Mouse (Mus musculus): ENCODE data around the gene Kctd2. TPM values are rescaled to one million over a fixed set of nuclear protein-coding genes. Genes with fewer than 3 reads are reported as not detected.
"Not testable (repeated sequence)": the region's sequence is repeated elsewhere in the genome, so short reads cannot be mapped to it uniquely, and the experiment has no call there.

The Kctd2 gene
- total RNA-seq, 2 experiments from 2014 or later: 14.5 to 19.6 TPM

DNA sequence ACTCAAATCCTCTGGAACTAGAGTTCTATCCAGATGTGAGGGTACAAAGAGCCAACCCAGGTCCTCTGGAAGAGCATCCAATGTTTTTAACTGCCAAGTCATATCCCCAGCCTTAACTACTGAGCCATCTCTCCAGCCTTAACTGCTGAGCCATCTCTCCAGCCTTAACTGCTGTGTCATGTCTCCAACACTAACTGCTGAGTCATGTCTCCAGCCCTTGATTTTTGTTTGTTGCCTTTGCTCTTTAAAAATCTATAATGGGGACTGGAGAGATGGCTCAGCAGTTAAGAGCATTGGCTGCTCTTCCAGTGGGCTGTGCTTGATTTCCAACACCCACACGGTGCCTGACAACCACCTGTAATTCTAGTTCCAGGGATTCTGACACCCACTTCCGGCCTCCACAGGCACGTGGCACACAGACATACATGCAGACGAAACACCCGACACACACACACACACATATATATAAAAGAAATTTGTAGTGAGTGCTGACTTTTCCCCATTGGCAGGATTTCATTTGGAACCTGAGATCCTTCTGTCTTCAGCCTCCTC is 17.7 kb downstream of the Kctd2 start:
- ATAC-seq (ENCODE audit: poor library complexity, severe bottlenecking): no peak

DNA sequence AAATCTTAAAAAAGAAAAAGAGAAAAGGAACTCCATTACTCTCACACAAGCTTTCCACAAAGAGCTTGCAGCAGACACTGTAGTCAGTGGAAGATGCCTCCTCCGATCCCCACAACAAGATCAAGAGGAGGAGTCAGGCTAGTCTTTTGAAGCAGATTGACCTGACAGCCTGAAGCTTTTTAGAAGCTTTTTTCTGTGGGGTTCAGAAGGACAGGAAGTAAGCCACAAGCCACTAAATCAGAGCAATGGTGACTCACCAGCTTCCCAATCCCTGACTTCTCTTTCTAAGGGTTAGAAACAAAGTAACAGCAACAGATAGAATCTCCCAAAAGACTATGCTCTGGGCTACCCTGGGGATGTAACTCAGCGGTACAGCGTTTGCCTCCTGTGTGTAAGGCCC is 19.4 kb downstream of the Kctd2 start:
- ATAC-seq (ENCODE audit: poor library complexity, severe bottlenecking): no peak

DNA sequence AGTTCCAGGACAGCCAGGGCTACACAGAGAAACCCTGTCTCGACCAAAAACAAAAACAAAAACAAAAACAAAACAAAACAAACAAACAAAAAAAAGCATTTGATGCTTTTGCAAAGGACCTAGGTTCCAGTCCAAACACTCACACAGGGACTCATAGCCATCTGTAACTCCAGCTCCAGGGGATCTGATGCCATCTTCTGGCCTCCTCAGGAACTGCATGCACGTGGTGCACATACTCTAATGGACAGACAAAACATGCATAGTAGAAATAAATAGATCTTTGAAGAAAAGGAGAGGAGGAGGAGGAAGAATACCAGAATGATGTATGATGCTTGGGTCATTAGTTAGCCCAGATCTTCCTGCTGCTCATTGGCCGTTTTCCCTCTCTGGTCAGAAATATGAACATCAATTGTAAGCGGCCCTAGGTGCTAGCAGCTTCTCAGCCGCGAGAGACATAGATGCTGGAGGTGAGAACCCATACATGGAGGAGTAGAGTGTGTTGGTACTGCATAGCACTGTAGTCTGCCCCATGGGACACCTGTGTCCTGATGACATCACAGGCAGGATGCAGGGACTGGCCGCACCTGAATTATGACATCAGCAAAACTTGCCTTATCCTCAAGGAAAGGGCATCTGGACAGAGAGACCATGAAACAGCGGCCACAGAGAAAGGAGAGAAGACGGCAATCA is 20.1 kb downstream of the Kctd2 start, which contains the start of gene Trim80:
Gene Trim80, plus strand, starts transcription at position 640 of the 690 bp plus-strand sequence.
- ATAC-seq (ENCODE audit: poor library complexity, severe bottlenecking): no peak

DNA sequence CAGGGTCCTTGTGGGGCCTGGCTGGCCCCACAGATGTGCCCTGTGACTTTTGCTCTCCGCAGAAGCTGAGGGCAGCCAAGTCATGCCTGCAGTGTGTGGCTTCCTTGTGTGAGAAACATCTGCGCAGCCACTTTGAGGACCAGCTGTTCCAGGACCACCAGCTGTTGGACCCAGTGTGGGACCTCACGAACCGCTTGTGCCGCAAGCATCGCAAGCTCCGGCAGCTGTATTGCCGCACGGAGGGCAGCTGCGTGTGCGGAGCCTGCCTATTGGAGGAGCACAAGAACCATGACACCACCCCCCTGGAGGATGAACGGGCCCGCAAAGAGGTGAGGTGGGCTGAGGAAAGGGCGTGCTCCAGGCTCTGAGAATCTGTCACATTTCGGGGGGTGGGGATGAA is 21.5 kb downstream of the Kctd2 start:
- ATAC-seq (ENCODE audit: poor library complexity, severe bottlenecking): no peak

DNA sequence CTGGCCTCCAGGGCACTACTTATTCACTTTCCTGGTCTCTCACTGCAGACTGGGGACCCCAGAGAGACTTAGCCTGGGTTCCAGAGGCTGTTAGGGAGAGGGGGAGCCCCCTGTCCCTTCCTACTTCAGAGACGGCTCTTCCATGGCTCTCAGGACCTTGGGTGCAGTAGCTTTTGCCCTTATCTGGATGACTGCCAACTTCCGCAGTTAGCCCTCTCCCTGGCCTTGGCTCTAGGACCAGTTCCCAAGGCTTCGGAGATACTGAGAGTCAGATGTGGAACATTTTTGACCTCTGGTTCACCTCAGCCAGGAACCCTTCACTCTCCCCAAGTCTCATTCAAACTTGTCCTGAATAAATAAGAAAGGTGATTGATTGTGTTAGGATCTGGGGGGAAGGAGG is 27.0 kb downstream of the Kctd2 start:
- ATAC-seq (ENCODE audit: poor library complexity, severe bottlenecking): no peak

DNA sequence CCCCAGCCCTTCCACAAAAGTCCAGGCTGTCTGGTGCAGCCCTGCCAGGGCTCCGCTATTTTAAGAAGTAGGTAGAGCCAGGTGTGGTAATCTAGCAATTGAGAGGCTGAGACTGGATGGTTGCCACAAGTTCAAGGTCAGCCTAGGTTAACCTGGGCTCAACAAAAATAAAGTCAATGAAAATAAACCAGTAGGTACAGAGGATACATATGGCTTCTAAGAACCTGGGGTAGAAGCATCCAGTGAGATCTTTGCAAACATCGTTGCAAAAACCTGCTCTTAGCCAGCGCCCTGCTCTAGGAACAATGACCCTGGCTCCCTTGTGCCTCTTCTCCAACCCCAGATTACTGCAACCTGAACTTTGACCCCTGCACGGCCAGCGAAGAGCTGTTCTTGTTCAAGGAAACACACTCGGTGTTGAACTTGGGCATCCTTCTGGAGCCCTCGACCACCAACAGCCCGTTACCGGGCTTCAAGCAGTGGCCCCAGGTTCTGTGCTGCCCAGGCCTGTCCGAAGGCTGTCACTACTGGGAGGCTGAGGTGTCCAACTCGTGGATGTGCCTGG is 27.5 kb downstream of the Kctd2 start:
- ATAC-seq (ENCODE audit: poor library complexity, severe bottlenecking): no peak

DNA sequence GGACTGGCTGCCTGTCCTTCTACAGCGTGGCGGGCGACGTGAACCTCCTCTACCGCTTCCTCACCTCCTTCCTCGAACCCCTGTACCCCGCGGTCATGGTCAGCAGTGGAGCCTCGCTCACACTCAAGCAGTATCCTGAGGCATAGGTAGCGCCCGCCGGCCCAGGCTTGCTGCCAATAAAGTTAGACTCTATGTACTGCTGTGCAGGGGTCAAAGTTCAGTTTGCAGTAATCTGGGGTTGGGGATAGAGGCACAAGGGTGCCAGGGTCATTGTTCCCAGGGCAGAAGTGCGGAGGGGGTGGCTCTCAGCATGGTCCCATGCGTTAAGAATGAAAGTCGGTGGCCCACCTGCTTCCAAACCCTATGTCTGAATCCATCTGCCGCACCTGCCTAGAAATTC is 28.1 kb downstream of the Kctd2 start:
- ATAC-seq (ENCODE audit: poor library complexity, severe bottlenecking): no peak

DNA sequence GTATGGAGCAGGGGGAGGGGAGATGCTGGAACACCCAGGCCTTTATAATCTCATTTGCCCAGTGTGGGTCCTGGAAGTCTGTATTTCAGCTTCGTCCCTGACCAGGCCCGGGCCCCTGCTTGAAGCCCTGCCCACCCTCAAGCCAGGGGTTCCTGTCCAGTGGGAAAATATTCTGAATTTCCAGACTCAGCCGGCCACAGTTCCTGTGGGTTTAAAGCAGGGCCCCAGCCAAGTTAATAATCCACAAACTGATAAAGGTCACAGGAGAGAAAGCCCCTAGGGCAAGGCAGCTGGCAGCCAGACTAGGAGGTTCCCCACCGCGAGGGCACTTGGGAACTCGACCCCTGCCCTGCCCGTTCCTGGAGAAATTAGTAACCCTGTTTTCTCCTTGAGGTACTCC is 29.1 kb downstream of the Kctd2 start:
- no peak for ATAC-seq (ENCODE audit: poor library complexity, severe bottlenecking)

DNA sequence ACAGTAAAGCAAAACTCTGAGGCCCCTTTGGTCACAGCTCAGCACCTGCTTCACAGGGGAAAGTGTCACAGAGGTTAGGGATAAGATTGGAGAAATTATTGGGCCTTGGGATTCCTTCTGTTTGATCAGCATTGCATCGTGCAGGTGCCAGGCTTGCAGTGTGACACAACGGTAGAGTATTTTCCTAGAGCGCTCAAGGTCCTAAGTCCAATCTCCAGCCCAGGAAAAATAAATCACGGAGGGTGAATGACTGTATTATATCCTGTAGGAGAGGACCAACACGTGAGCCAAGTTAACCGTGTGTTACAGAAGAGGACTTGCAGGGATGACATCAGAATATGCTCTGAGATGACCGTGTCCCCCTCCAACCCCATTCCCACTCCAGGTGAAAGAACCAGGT is 30.2 kb downstream of the Kctd2 start:
- no peak for ATAC-seq (ENCODE audit: poor library complexity, severe bottlenecking)

DNA sequence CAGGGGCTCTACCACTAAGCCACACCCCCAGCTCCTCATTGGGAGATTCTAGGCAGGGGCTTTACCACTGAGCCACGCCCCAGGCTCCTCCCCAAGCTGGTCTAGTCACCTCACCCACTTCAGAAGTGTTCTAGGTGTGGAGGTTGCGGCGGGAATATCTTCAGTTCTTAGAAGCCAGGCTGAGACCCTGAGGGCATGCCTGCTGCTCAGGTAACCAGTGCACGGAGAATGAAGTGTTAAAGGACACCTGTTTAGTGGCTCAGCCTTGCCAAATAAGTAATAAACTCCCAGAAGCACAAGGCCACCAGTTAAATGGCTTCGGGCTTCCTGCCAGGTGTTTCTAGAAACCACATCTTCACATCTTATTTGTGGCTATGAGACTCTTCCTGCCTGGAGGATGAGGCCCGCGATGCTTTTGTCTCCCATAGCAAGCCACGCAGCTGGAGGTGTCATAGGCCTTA is 31.9 kb downstream of the Kctd2 start:
- ATAC-seq (ENCODE audit: poor library complexity, severe bottlenecking): no peak

DNA sequence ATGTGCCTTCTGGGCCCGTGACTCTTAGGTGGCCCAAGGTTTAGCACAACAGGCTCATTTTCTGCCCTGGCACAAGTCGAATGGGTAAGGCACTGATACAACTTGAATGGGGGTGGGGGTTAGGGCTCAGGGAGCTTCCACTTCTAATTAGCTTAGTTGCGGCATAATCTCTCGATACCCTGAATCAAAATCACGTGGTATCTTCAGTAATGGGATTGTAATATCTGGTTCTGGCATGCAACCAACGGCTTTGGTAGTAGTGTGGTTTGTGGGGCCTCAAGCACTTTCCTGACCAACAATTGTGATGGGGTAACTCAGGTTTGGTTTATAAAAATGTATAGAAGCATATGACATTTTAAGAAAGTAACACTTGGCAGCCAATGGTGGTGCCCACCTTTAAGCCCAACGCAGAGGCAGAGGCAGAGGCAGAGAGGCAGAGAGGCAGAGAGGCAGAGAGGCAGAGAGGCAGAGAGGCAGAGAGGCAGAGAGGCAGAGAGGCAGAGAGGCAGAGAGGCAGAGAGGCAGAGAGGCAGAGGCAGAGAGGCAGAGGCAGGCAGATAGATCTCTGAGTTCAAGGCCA is 32.4 kb downstream of the Kctd2 start:
- ATAC-seq (ENCODE audit: poor library complexity, severe bottlenecking): no peak

DNA sequence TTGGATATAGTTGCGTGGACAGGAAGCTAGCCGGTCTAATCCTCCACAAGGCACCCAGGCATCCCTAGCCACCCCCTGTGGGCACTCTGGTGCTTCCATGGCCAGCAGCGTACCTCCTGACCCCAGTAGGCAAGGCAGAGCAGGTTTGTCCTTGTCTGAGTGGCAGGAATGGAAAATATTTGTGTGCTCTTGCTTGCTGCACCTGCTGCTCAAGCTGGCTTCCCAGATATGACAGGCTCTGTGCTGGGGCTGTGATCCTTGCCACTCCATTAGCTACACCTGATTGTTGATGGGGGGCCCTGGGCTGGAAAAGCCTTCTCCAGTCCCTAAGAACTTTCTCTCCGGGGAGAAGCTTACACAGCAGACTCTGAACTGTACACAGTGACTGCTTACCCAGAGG is 33.4 kb downstream of the Kctd2 start:
- ATAC-seq (ENCODE audit: poor library complexity, severe bottlenecking): no peak

DNA sequence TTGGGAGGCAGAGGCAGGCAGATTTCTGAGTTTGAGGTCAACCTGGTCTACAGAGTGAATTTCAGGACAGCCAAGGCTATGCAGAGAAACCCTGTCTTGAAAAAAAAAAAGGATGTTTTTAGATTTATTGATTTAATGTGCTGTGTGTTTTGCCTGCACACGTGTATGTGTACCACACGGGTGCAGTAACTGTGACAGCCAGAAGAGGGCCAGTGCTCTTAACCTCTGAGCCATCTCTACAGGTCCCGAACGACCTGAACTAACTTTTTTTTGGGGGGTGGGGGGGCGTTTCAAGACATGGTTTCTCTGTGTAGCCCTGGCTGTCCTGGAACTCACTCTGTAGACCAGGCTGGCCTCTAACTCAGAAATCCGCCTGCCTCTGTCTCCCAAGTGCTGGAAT is 34.9 kb downstream of the Kctd2 start:
- not testable (repeated sequence) for ATAC-seq (ENCODE audit: poor library complexity, severe bottlenecking)

DNA sequence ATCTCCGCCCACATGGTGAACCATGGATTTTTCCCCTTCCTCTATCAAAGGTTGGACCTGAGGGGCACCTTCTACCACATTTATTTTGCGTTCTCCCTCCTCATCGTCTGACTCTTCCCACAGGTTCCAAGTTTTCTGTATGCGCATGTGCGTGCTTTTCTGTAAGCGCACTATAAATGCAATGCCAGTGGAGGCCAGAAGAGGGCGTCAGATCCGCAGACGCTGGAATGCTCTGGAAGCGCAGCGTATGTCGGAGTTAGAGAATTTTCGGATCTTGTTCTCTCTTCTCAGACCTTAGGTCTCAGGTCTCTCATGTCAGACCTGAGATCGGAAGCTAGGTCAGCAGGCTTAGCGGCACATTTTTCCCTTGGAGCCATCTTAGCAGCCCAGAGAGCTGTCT is 35.7 kb downstream of the Kctd2 start:
- no peak for ATAC-seq (ENCODE audit: poor library complexity, severe bottlenecking)

DNA sequence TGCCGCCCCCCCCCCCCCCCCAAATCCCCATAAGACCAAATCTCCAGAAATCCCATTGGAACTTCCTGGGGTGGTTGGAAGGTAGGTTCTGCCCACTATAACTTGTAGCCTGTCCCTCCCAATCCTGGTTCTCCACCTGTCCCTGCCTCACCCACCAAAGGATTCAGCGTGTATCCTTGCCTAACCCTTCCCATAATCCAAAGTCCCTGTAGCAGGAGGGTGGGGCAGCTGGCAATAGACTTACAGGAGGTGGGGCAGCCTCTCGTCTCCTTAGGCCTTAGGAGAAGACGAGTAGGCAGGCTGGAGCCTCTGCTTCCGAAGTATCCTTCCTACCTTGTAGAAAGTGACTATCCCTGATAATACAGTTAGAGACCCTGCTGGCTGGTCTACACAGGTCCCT is 36.3 kb downstream of the Kctd2 start:
- ATAC-seq (ENCODE audit: poor library complexity, severe bottlenecking): no peak

DNA sequence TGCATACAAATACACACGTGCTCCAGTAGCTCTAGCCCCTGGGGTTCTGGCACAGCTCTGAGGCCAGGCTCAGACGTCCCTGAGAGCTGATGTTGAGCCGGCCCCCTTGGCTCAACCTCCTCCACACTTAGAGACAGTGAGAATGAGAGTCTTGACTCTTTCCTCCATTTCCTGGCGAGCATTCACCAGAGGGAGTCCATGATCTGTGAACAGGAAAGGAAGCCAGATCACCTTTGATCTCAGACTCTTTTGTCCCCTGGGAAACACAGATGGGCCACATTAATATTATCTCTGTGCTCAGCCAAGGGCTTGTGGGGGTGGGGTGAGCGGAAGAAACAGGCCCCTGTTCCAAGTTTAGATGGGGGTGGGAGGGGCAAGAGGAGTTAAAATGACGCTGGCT is 37.5 kb downstream of the Kctd2 start:
- ATAC-seq (ENCODE audit: poor library complexity, severe bottlenecking): no peak

DNA sequence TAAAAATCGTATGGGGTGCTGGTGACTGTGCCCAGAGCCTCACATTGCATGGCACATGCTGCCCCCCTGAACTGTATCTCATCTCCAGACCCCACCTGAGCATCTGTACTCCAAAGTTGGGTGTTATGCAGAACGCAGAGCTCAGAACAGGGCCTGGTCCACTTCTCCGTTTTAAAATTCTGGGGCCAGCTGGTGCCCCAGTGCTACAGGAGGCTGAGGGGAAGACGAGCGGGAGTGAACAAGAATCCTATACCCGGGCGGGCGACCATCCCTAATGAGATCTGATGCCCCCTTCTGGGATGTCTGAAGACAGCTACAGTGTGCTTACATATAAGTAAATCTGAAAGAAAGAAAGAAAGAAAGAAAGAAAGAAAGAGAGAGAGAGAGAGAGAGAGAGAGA is 41.0 kb downstream of the Kctd2 start:
- ATAC-seq (ENCODE audit: poor library complexity, severe bottlenecking): no peak

DNA sequence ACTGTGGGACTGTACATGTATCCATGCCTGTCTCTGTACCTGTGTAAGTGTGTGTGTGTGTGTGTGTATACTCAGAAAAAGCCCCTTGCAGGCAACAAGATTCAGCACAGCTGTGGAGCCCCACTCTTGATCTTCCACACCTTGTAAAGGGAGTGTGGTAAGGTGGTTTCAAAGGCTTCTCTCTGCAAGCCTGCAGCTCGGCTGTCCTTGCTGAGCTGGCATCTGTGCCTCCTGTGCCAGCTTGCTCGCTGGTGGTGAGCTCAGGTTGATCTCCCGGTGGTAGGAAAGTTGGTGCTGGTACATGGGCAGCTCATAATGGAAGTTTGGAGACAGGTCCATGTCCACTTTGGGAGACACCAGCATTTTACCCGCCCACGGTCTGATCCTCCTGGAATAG is 41.9 kb downstream of the Kctd2 start:
- no peak for ATAC-seq (ENCODE audit: poor library complexity, severe bottlenecking)

DNA sequence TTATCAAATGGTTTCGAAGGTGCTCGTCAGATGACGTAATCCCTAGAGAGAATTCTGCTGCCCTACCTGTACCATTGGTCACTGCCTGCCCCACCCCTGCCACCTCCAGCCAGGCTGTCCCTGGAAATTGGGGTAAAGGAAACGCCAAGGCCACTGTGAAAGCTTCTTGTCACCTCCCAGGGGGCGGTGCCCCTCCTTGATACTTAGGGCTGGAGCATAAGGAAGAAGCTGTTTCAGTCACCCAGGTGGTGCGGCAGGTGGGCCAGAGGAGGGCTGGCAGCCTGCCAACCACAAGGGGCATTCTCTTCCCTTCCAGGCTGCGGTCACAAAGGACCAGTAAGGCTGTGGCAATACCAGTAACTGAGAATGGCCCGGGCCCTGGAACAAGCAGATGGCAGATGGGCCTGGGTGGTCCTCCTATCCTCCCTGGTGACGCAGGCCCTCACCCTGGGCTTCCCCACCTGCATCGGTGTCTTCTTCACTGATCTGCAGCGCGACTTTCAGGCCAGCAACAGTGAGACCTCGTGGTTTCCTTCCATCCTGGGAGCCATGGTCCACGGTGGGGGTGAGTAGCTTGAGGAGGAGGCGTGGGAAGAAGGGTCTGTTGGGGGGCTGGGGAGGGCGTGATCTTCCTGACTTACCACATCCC is 42.4 kb downstream of the Kctd2 start, which contains the start of gene Slc16a5:
Gene Slc16a5, plus strand, starts transcription at position 232 of the 649 bp plus-strand sequence.
- ATAC-seq (ENCODE audit: poor library complexity, severe bottlenecking): no peak

DNA sequence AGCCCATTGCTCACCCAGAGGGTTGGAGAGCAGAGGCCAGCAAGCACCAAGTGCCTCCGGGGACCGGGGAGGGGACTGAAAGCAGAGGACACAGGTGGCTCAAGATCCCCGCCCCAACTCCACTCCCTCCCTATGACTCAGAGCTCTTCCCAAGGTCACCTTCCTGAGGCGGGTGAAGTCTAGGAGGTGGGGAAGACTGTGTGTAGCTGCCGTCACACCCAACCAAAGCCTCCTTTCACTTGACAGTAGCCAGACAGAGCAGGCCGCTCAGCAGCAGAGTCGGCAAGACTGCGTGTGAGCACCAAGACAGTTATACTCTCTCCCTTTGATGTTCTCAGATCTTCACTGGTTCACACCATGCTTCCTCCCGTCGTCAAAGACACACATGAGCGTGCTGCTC is 43.5 kb downstream of the Kctd2 start:
- no peak for ATAC-seq (ENCODE audit: poor library complexity, severe bottlenecking)

DNA sequence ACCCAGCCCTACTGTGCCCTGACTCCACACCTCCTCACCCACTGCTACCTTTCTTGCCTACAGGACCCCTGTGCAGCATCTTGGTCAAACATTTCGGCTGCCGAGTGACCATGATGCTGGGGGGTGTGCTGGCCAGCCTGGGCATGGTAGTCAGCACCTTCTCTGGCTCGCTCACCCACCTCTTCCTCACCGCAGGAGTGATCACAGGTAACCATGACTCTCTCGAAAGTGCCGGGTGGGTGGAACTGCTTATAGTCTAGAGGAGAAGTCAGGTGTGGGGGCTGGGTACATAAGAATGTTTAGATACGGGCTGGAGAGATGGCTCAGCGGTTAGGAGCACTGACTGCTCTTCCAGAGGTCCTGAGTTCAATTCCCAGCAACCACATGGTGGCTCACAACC is 44.9 kb downstream of the Kctd2 start:
- ATAC-seq (ENCODE audit: poor library complexity, severe bottlenecking): no peak

DNA sequence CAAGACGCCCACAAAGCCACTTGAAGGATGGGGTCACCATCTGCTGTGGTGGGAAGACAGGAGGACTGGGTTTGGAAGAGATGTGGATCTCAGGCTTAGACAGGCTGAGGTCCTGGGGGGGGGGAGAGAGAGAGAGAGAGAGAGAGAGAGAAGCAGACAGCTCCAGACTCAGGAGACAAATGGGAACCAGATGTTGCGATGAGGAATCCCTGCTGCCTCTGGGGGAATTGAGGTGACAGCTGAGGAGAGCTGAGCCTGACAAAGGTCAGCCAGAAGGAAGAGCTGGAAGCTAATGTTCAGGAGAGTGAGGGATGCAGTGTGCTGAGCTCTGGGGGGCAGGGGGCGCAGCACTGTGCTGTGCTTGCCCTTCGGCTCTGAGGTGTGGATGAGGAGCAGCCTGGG is 47.3 kb downstream of the Kctd2 start:
- no peak for ATAC-seq (ENCODE audit: poor library complexity, severe bottlenecking)

All from megakaryocyte, adult 5-6 weeks (primary cell).